In genomic region chr3:104320404-104320803, GRCm38 (mm10) we compare ENCODE assay signal across 13 mouse cellular contexts.
DNase-seq lines count a peak whose midpoint lies in the region; ATAC-seq lines count a peak whose summit lies in the region.
"Had no signal": no experiment of that assay in that cellular context is flagged by ENCODE, and none has a peak within 500 bp of the region (broad histone marks: within the 10 kb centered on the region; RNA-seq: fewer than 3 reads in every experiment).

No protein-coding gene starts in this region.

- no peak overlapping the region for H3K4me3 ChIP-seq in embryonic facial prominence, embryonic 14.5 days (ENCODE audit: low read depth, low read length)
- H3K4me3 ChIP-seq in embryonic facial prominence, embryonic 10.5 days: no peak overlapping the region
- H3K4me3 ChIP-seq in heart, embryonic 15.5 days: no peak overlapping the region
- no peak overlapping the region for H3K4me3 ChIP-seq in lung, embryonic 16.5 days (ENCODE audit: low read length)
- H3K4me3 ChIP-seq: midbrain, embryonic 12.5 days had no signal

- H3K4me1 ChIP-seq in embryonic facial prominence, embryonic 14.5 days (ENCODE audit: control insufficient read depth, insufficient read depth, low read length): peaks cover 6% of the 10 kb centered on the region; the same call in 1 of the 2 replicates
- peaks cover 19% of the 10 kb centered on the region for H3K4me1 ChIP-seq in embryonic facial prominence, embryonic 10.5 days
- H3K4me1 ChIP-seq in heart, embryonic 15.5 days (replicated peaks): peaks cover 47% of the 10 kb centered on the region
- peaks cover 18% of the 10 kb centered on the region for H3K4me1 ChIP-seq in lung, embryonic 16.5 days (replicated peaks; ENCODE audit: control insufficient read depth, insufficient read depth, low read length)

- no peak overlapping the region for H3K27ac ChIP-seq in embryonic facial prominence, embryonic 14.5 days (replicated peaks; ENCODE audit: low read depth, low read length)
- H3K27ac ChIP-seq in embryonic facial prominence, embryonic 10.5 days (replicated peaks): no peak overlapping the region
- H3K27ac ChIP-seq in heart, embryonic 15.5 days: peak overlapping the region; percentile 87
- no peak overlapping the region for H3K27ac ChIP-seq in lung, embryonic 16.5 days (ENCODE audit: low read length)
- H3K27ac ChIP-seq: midbrain, embryonic 12.5 days had no signal

- DNase-seq in embryonic facial prominence, embryonic 14.5 days (ENCODE audit: low spot score): peak; percentile 69
- no peak for DNase-seq in embryonic facial prominence, embryonic 10.5 days (ENCODE audit: low spot score)
- peak; percentile 71 for DNase-seq in NIH3T3 (ENCODE audit: low read depth)
- no peak for DNase-seq in neural tube, embryonic 10.5 days (ENCODE audit: extremely low spot score, low spot score)
- DNase-seq in thymus, postnatal 4 days: no peak
- no peak for DNase-seq in frontal cortex, postnatal 10 days (ENCODE audit: low spot score in 2 of 2)
- DNase-seq: cerebellum, adult 2 months; gastrocnemius, postnatal 25 days; liver had no signal

- no peak overlapping the region for H3K4me2 ChIP-seq in embryonic facial prominence, embryonic 14.5 days (ENCODE audit: low read depth, low read length)
- H3K4me2 ChIP-seq in heart, embryonic 15.5 days: no peak overlapping the region
- no peak overlapping the region for H3K4me2 ChIP-seq in lung, embryonic 16.5 days (ENCODE audit: low read depth, low read length)
- H3K4me2 ChIP-seq: midbrain, embryonic 12.5 days had no signal

- no peaks in the 10 kb centered on the region for H3K36me3 ChIP-seq in embryonic facial prominence, embryonic 14.5 days (ENCODE audit: control insufficient read depth, insufficient read depth, low read length)
- H3K36me3 ChIP-seq in embryonic facial prominence, embryonic 10.5 days (replicated peaks): no peaks in the 10 kb centered on the region
- H3K36me3 ChIP-seq in heart, embryonic 15.5 days: no peaks in the 10 kb centered on the region
- H3K36me3 ChIP-seq in lung, embryonic 16.5 days (ENCODE audit: control insufficient read depth, insufficient read depth, low read length): no peaks in the 10 kb centered on the region
- H3K36me3 ChIP-seq: midbrain, embryonic 12.5 days had no signal

- WGBS in embryonic facial prominence, embryonic 14.5 days: 55% methylated on average over 4 of the region's 4 CpGs
- 78% methylated on average over 4 of the region's 4 CpGs for WGBS in embryonic facial prominence, embryonic 10.5 days
- WGBS in heart, embryonic 15.5 days: 24% methylated on average over 4 of the region's 4 CpGs
- 31% methylated on average over 4 of the region's 4 CpGs for WGBS in lung, embryonic 16.5 days

- H3K9ac ChIP-seq in embryonic facial prominence, embryonic 14.5 days (ENCODE audit: low read depth, low read length): no peak overlapping the region
- H3K9ac ChIP-seq in heart, embryonic 15.5 days: no peak overlapping the region
- H3K9ac ChIP-seq in lung, embryonic 16.5 days (ENCODE audit: low read length): no peak overlapping the region
- H3K9ac ChIP-seq: midbrain, embryonic 12.5 days had no signal

- 0 out of 2 replicates have a peak, but pooled peaks have one; percentile 55 for ATAC-seq in embryonic facial prominence, embryonic 14.5 days (ENCODE audit: low read depth)
- ATAC-seq in heart, embryonic 15.5 days (replicated peaks; ENCODE audit: insufficient number of reproducible peaks, insufficient read depth, low FRiP score, low read depth): peak; percentile 63; the same call in 1 of the 2 replicates
- ATAC-seq in lung, embryonic 16.5 days (ENCODE audit: low read depth): 0 out of 2 replicates have a peak, but pooled peaks have one; percentile 47
- ATAC-seq: activated CD4-positive, CD25-positive, alpha-beta regulatory T cell, adult 4 months had no signal

- H3K27me3 ChIP-seq in embryonic facial prominence, embryonic 14.5 days (replicated peaks; ENCODE audit: control insufficient read depth, insufficient read depth, low read length): no peaks in the 10 kb centered on the region
- no peaks in the 10 kb centered on the region for H3K27me3 ChIP-seq in embryonic facial prominence, embryonic 10.5 days (replicated peaks; ENCODE audit: low read depth, poor library complexity, severe bottlenecking)
- no peaks in the 10 kb centered on the region for H3K27me3 ChIP-seq in heart, embryonic 15.5 days
- no peaks in the 10 kb centered on the region for H3K27me3 ChIP-seq in lung, embryonic 16.5 days (ENCODE audit: control insufficient read depth, insufficient read depth, low read depth, low read length)
- H3K27me3 ChIP-seq: midbrain, embryonic 12.5 days had no signal

- H3K9me3 ChIP-seq in embryonic facial prominence, embryonic 14.5 days (ENCODE audit: control insufficient read depth, low read length): no peaks in the 10 kb centered on the region
- H3K9me3 ChIP-seq in embryonic facial prominence, embryonic 10.5 days: no peaks in the 10 kb centered on the region
- H3K9me3 ChIP-seq in heart, embryonic 15.5 days (replicated peaks): no peaks in the 10 kb centered on the region
- no peaks in the 10 kb centered on the region for H3K9me3 ChIP-seq in lung, embryonic 16.5 days (ENCODE audit: control insufficient read depth, low read length)
- H3K9me3 ChIP-seq: midbrain, embryonic 12.5 days had no signal

Comparison
In these comparisons a context has a peak if more than half of its experiments do, and no peak if none do; other contexts are left out.
1. DNase-seq: peak in embryonic facial prominence, embryonic 14.5 days (single experiment) and NIH3T3 (single experiment); none in embryonic facial prominence, embryonic 10.5 days (single experiment), neural tube, embryonic 10.5 days (single experiment), thymus, postnatal 4 days (single experiment) and frontal cortex, postnatal 10 days (0 of 2).
2. Peak in every context shown above with its lines, with median percentiles within 50 percentile points of each other: ATAC-seq.